Mouse (Mus musculus) regulatory T cell (primary cell): Measurements from ENCODE around the gene Ppp4c.

Experiments used
- in situ Hi-C: fragments of 300-600 bp; cut with MboI, MseI; formaldehyde crosslinking; loops from one replicate; pipeline ENCODE4 v1.15.1; 2025; ENCODE audit warnings: high pct_unique_total_duplicates

The Ppp4c gene

DNA sequence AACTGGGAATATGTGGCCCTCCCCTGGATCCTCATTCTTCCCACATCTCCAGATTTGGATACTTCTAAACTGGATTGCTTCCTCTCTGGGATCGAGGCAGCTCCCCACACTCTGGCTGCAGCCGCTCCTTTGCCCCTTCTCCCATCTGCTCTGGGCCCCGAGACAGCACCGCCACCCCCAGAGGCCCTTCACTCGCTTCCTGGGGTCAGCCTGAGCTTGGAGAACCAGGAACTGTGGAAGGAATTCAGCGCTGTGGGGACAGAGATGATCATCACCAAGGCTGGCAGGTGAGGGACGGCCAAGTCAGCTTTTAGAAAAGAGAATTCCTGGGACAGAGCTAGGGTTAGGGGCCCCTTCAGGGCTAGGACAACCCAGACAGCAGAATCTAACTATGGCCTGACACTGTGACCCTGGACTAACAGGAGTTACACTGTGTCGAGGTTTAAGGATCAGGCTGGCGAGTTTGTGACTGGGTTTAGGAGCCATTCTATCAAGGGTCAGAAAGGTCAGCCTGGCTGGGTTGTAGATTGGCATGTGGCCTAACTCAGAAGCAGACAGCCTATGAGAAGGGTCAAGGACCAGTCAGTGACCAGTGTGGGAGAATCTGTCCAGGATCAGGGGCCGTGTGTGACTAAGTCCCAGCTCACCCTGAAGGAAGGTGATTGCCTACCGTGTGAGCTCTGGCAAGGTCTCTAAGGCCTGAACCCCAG lies 10.5 kb downstream of the Ppp4c start:
- in situ Hi-C loops = no loop called here

DNA sequence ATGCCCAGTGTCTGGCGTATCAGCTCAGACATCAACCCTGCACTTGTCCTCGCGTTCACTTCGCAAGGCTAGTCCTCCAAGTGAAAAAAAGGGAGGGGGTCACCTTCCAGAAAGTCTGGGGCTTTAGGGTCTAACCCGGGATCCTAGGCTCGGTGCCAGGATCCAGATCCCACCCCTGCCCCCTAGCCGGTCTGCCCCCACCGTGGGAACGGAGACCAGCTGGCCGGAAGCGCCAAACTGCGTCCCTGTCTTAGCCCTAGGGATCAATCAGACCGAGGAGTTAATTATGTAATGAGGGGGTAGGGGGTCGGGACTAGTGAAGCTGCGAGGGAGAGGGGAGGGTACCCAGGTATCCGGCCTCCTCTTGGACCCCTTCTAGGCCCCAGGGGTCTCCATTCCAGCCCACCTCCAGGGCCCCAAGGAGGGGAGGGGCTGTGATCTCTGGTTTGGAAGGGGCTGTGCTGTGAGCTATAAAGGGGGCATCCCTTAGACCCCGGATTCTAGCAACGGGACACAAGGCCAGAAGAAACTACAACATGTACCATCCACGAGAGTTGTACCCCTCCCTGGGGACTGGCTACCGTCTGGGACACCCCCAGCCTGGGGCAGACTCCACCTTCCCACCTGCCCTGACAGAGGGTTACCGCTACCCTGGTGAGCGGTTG lies 11.2 kb downstream of the Ppp4c start, which contains the start of gene Tbx6:
Gene Tbx6, plus strand, starts transcription at position 513 of the 665 bp plus-strand sequence.
- in situ Hi-C loops = no loop called here

DNA sequence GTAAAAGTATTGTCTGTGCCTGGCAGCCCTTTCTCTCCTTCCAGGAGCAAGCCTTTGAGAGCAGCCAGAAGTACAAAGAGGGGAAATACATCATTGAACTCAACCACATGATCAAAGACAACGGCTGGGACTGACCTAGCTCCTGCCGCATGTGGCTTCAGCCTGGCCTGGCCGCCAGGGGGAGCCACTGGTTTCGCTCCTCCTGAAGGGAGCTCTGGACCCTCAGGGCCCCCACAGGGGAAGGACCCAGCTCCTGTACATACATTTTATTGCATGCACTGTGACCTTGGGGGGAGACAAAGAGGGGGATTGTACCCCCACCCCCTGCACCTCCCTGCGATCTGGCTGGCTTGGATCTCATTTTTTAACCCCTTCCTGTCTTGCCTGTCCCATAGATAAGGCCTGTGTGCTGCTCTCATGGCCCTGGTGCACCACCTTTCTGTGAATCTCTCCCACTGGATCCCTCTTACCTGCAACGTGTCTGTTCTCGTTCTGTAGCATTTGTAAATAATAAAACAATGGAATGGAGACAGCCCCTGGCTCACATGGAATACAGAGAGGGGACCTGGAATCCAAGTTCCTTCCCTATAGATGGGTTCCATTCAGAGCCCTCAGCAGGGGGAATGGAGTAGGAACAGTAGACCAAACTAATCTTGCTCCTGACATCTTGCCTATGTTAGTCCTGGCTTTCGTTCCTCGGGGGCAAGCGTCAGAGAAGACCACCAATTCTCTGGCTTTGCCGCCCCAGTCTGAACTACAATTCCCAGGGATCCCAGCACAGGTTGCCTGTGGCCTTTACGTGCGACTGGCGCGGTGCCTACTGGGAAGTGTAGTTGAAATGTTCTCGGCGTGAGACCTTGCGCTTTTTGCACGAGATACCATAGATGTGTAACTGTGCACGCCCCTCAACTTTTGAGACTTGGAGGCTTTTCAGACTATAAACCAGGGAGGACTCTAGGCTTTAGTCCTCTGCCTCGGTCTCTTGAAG lies 12.0 kb downstream of the Ppp4c start:
- in situ Hi-C loops = loop anchor here (5.0 kb wide), 1 partner anchor 78 kb away; no protein-coding TSS in a partner anchor

- in situ Hi-C loops = loop anchor here (5.0 kb wide), 1 partner anchor 77 kb away; no protein-coding TSS in a partner anchor
Observed at GRCm38 (mm10) chr7:126779101-126779500, 13.2 kb downstream of the Ppp4c start.

DNA sequence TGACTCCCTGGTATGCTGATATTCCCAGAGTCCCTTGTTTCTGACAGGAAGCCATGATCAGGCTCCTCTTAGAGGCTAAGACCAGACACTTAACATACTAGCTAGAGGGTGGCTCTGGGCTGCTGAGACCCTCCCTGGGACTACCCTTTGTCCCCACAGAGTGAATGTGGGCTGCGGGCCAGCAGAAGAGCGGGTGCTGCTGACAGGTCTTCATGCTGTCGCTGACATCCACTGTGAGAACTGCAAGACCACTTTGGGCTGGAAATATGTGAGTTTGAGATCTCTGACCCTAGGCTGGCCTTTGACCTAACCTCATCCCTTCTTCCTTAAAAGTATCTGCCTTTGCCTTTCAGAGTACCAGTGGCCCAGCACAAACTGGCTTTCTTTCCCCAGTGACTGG lies 14.1 kb downstream of the Ppp4c start:
- in situ Hi-C loops = loop anchor here (5.0 kb wide), 1 partner anchor 76 kb away; no protein-coding TSS in a partner anchor

DNA sequence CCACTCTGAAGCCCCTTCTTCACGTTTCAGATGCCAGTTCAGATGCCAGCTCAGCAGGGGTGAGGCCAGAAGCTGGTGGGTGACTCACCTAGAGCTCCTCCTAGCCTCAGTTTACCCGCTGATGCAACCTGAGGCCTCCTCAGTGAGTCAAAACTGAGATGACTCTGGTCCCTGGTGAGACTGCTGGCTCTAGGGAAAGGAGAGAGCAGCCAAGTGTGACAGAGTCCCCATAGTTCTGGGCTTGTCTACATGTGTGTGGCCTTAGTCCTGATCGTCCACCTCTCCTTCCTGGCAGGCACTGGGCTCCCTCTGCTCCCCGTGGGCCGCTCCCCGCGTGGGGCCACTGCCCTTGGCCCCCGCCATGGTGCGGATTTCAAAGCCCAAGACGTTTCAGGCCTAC lies 14.8 kb downstream of the Ppp4c start:
- in situ Hi-C loops = loop anchor here (5.0 kb wide), 1 partner anchor 75 kb away; no protein-coding TSS in a partner anchor

DNA sequence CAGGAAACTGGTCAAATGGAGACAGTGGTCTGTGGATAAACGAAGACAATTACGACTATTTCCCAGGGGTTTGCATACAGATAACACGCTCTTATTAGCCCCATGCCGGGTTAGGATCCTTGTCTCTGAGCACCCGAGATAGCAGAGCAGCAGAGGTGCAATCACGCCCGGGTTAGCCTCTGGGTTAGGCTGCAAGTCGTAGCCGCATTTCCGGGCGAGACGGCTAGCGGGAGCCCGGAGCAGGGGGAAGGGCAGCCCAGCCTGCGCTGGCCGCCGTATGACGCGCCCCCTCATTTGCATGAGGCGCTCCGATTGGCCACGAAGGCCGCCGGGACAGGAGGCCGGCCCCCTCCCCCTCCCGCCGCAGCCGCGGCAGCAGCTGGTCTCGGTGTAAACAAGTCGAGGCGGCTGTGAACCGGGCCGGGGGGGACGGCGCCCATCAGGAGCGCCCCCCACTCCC lies 15.7 kb downstream of the Ppp4c start, which contains the start of gene Ypel3:
Gene Ypel3, plus strand, starts transcription at position 358 of the 460 bp plus-strand sequence.
- in situ Hi-C loops = loop anchor here (5.0 kb wide), 1 partner anchor 74 kb away; no protein-coding TSS in a partner anchor

GRCm38 (mm10) chr7:126775978-126776234 lies 16.4 kb downstream of the Ppp4c start:
- in situ Hi-C loops = loop anchor here (5.0 kb wide), 1 partner anchor 74 kb away; no protein-coding TSS in a partner anchor

GRCm38 (mm10) chr7:126775185-126775977 lies 16.9 kb downstream of the Ppp4c start:
- in situ Hi-C loops = loop anchor here (5.0 kb wide), 1 partner anchor 73 kb away; no protein-coding TSS in a partner anchor

DNA sequence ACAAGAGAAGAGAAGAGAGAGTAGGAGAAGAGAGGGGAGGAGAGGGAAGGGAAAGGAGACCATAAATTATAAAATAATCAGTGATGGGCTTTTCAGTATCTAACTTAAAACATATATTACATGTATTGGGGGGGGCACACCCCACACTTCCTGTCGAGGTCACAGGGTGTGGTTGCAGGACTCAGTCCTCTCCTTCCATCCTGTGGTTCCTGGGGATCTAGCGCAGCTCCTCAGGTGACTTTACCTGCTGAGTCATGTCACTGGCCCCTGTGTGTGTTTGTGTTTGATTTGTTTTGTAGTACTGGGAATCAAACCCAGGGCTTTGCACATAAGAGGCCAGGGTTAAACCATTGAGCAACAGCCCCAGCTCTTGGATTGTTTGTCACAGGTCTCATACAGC lies 17.8 kb downstream of the Ppp4c start:
- in situ Hi-C loops = no loop called here

- in situ Hi-C loops = no loop called here
Observed at GRCm38 (mm10) chr7:126773351-126773750, 18.9 kb downstream of the Ppp4c start.

GRCm38 (mm10) chr7:126770784-126771183 lies 21.5 kb downstream of the Ppp4c start:
- in situ Hi-C loops = no loop called here

- in situ Hi-C loops = no loop called here
Observed at GRCm38 (mm10) chr7:126767001-126767400, 25.3 kb downstream of the Ppp4c start.

DNA sequence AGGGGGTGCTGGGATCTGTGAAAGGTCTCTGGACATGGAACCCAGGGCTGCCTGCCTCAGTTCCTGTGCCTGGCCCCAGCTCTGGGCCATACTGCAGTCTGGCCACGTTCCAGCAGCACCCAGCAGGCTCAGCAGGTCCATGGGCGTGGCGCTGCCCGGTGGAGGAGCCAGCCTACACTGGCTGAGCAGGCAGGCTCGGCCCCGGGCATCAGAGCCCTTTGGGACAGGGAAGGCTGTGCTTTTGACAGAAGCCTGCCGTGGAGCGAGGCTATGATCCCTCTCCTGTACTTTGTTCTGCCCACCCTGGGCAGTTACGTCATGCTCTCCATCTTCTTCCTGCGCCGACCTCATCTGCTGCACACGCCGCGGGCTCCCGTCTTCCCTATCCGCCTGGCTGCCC lies 26.1 kb downstream of the Ppp4c start, which contains the start of gene Gdpd3:
Gene Gdpd3, plus strand, starts transcription at position 134 of the 400 bp plus-strand sequence.
- in situ Hi-C loops = no loop called here

GRCm38 (mm10) chr7:126765540-126765939 lies 26.8 kb downstream of the Ppp4c start:
- in situ Hi-C loops = no loop called here

GRCm38 (mm10) chr7:126762471-126763008 lies 29.8 kb downstream of the Ppp4c start:
- in situ Hi-C loops = no loop called here

GRCm38 (mm10) chr7:126761529-126762067 lies 30.7 kb downstream of the Ppp4c start:
- in situ Hi-C loops = no loop called here

DNA sequence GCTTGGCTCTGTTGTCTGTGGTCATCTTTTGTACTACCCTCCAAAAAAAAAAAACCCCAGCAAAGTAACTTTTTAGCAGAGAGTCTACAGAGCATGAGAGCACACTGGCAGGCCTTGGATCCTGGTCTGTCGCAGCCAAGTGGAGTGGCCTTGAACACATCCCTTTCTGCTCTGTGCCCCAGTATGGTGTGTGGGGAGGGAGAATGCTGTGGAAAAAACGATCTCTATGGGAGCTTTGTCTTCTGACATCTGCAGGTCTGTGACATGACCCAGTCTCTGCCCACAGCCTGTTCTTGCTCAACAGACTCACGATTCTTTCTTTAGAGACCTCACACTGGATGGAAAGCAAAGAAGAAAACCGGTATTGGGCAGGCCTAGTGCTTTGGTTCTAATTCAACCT lies 31.3 kb downstream of the Ppp4c start:
- in situ Hi-C loops = no loop called here

DNA sequence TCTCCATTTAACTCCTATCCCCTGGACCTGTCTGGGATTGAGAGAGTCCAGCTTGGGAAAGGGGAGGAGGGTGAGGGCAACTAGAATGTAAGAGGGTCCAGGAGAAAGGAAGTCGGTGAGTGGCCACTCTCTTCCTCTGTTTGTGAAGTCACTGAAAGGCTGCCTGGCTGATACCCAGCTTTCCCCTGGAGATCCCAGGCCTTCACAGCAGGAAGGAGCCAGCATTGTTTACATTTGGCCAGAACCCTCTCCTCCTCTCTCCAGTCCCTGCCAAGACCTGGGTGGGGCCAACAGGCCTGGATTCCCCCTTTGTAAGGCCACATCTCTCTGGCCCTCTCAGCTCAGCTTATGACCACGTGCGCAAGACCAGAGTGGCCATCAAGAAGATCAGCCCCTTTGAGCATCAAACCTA lies 31.9 kb downstream of the Ppp4c start:
- in situ Hi-C loops = no loop called here
